Mouse (Mus musculus) granulocyte monocyte progenitor cell, adult 5-6 weeks (primary cell): ENCODE results near the gene Lag3. TPM values are rescaled to one million over a fixed set of nuclear protein-coding genes. Genes with fewer than 3 reads are reported as not detected.

ENCODE experiments used
- ATAC-seq: replicated peaks from 2 replicates; pipeline ENCODE4 v1.8.0; 2016; ENCODE audit warnings: mild to moderate bottlenecking, moderate TSS enrichment, inconsistent platforms; ENCODE audit not compliant: poor library complexity, severe bottlenecking
- total RNA-seq, 2 experiments: library from RNA; stranded (forward) in 1 of 2; stranded (reverse) in 1 of 2; fragments of 200-712, 200-1000 nt in 1 of 2; fragments of >200 nt in 1 of 2; fragmentation: Nextera tagmentation in 1 of 2; gene quantifications; 2 replicates each; pipeline ENCODE4 v1.2.3; 2014 to 2017

The Lag3 gene
- total RNA-seq, 2 experiments from 2014 or later, result 1.4 to 3.8 TPM

DNA sequence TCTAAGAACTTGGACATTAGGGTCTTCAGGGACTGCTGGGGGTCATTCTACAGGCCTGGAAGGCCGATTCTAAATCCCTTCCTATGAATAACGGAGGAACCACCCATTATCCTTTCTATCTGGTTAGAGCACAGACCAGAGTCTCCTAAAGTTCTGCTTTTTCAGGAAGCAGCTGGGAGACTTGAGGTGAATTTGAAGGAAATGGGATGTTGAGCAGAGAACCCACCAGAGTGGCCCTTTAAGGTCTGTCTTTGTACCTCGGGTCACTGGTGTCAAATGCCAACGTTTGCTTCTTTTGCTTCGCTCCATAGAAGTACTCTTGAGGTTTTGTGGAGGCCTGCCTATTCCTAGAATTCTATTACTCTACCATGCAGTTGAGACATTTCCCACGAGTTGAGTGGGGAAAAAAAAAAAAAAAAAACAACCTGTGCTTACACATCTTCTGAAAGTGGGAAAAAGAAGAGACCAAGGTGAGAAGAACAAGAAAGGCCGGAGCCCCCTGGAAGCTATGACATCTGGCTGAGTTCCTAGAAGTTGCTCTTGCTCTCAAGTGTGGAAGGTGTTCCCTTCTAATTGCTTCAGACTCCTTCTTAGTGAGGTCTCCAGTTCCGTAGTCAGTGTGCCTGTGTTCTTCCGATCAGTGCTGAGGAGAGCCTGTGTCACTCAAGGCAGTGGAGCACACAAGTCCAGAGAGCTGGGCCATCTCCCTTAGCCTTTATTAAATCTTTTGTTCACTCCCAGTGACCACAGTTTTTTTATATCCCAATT lies 9.0 kb upstream of the Lag3 start:
- no peak for ATAC-seq

DNA sequence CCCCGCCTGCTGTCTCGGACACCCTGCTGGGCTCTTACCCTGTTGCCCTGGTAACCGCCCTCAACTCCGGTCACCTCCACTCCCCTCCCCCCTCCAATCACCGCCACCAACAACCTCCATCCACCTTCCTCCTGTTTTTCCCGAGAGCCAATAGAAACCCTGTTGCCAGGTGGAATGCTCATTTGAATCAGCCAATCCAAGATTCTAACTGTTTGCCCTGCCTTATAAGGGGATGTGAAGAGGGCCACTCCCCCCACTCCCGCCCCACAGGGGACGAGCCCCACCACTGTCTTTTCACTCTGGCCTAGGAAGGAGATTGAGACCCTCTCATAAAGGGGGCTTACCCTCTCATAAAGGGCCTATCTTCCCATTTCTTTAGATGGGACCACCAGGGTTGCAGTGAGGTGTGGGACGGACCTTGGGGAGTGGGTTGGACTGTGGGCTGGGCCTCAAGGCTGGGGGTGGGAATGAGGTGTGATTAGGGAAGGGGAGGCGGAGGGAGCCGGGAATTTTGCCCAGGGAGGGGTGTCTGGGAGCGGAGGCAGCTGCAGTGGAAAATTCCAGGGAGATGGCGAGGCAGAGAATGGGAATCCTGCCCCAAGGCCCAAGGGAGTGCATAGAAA lies 8.3 kb upstream of the Lag3 start, which contains the start of gene Ptms:
TSS of gene Ptms (minus strand) at position 409 of the 623 bp plus-strand sequence.
- ATAC-seq, result peak; percentile 28

DNA sequence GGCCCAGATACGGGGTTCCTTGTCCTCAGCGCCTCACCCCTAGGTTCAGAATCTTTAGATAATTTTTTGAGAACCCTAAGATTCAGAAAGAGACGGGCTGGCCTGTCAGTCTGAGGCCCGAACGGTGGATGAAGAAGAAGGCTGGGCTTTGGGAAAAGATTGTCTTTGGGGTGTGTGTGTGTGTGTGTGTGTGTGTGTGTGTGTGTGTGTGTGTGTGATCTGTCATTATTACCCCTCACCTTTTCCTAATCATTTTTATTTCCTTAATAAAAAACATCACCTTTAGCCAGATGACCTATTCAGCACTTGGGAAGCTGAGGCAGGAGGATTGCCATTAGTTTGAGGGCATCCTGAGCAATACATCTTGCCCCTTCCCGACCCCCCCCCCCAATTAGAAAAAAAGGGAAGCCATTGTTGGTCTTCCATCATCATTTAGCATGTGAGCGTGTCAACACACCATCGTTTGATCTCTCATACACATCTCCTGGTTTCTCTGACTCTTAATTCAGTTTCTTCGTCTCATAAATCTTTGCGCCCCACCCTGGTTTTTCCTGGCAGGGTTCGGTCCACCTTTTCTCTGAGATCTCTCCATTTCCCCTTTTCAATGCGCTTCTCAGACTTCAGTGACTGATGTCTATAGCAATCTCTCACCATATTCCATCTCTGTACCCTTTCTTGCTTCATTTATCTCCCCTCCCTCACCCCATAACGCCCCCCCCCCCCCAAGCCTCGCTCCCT lies 7.6 kb upstream of the Lag3 start:
- no peak for ATAC-seq

DNA sequence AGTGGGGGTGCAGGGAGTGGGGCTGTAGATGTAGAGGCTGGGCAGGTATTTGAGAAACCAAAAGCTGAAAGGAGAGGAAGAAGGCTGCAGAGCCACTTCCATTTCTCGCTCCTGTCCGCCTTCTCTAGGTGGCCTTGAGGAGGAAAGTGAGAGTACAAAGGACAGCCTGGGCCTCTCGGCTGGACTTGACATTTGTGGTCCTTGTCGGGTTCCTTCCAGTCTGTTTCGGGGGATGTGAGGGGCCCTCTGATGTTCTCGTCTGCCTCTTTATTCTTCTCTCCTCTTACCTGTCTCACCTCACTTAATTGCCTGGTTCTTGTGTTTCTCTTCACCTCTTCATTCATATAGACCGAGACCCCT lies 6.8 kb upstream of the Lag3 start:
- ATAC-seq, result no peak

DNA sequence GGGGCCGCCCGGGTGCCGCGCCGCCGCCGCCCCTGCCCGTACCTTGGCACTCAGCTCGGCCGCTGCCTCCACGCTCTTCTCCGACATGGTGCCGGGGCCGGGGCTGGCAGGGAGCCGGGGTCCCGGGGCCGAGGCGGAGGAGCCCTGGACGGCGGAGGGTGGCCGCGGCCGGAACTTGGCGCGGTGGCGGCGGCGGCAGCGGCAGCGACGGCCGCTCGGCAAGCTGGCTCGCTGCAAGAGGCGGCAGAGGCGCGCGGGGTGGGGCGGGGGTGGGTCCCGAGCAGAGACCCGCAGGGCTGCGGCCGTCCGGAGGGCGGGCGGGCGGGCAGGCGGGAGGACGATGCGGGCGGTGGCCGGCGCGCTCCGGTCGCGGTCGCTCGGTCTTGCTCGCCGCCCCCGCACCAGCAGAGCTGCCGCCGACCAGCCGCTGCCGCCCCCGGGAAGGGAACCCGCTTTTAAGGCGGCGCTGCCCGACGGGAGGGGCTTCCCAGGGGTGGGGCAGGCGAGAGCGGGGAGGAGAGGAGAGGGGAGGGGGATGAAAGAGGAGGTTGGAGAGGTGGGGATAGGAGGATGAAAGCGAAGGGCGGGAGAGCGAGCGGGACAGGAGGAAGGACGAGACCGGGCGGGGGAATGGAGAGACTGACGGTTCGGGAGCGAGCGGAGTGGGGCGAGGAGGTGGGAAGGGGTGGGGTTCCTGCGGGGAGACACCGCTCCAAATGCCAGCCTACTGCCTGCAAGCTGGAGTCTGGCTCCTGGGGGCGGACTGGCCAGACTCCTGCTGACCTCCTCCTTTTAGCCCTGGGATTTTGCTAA lies 6.2 kb upstream of the Lag3 start:
- peak; percentile 13; the same call in 1 of the 2 replicates for ATAC-seq

DNA sequence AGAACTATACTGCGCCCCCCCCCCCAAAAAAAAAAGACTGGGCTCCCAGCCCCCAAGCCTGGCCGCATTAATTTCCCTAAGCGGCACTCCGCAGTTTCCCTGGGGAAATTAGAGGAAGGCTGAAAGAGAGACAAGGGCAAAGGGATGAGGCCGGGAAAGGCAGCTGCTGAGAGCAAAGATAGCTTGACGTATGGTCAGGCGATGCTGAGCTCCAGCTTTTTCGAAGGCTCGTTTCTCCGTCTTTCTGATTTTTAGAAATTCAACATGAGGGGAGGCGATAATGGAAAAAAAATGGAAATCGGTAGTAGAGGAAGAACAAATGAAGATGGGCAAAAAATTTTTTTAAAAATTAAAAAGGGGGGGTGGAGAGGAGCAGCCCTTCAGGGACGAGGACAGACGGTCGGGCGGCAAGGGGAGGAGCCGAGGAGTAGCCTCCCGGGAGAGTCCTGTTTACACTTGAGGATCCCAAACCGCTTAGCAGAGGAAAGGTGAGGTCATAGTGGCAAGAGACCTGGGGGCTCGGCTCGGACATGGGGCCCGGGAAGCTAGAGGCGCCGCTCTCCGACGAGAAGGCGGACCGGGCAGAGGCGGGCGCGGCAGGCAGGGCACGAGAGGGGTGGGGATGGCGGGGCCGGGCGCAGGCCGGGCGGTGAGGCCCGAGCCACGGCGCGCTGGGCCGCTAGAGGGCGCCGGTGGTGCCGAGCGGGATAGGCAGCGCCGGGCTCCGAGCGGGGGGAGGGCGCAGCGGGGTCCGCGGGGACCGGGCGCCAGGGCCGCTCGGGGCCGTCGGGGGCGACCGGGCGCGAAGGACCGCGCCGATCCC lies 5.4 kb upstream of the Lag3 start:
- ATAC-seq, result peak; percentile 68

DNA sequence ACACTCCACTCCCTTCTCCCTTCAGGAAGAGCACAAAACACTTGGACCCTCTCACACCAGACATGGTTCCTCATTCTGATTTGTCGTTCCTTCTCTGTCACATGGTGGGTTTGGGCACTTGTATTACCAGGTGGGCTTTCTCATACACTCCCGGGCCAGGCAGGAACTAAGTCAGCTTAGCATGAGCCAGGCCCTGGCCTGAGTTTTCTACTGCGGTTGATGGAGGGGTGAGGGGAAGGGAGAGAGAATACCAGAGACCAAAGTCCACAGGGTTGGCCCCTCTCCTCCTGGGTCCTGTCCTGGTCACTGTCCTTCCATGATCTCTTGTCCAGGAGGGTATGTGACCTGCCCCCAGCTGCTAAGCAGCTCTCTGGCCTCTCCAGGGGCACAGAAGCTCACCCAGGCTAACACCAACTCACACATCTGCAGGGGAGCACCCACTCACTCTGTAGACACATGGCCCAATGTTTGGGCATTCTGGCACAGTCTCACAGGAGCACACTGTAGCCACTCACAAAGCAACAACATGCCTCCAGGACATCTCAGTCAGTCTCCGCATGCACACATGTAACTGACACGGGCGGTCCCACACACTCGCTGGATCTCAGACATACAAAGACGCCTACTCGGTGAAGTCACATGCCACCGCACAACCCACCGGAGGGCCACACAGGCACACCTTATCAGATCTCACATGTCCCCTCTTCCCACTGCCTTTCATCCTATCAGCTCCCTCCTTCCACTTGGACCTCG lies 4.6 kb upstream of the Lag3 start:
- ATAC-seq, result 0 out of 2 replicates have a peak, but pooled peaks have one; percentile 12

DNA sequence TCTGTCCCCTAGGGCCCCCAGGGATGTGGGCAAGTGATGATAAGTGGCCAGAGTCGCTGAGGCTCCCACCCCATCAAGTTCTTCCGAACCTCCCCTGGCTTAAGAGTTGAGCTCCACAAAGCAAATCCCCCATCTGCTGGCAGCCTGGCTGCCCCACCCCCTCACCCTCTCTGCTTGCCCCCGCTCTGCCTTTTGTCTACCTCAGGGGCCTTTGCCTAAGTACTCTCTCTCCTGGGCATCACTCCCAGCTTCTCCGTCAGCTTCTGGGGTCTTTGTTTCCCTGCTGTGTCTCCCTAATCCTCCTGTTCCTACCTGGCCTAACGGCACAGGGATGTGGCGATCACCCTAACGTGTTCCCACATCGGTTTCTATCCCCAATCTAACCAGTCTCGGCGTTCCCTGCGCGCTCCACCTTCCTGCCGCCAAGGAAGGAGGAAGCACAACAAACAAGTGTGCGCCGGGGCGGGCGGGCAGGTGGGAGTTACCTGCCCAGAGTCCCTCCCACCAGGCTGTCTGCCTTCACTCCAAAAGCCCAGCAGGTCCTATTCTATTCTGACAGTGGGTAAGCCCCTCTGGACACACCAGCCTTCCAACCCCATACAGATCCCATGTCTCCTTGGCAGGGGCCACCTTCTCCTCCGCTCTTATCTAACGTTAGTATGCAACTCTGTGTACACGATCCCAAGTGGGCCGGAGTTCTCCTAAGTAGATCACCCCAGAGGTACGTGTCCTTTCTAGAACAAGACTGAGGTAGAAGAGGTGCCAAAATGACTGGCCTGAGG lies 3.8 kb upstream of the Lag3 start:
- ATAC-seq, result no peak

DNA sequence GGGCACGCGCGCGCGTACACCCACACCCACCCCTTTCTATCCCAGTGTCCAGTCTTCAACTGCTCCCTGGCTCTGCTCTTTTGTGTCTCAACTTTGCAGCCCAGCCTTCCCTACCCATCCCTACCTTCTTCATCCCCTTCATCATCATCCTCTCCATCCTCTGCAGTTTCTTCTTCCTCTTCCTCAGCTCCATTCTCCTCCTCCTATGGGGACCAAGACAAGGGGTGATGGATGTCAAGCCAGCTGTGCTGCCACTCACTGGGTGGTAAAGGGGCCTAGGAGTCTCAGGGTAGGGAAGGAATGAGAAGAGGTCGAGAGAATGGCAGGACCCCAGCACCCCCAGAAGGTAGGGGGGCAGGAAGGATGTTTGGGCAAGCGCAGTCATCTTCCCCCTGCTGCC lies 3.0 kb upstream of the Lag3 start:
- no peak for ATAC-seq

DNA sequence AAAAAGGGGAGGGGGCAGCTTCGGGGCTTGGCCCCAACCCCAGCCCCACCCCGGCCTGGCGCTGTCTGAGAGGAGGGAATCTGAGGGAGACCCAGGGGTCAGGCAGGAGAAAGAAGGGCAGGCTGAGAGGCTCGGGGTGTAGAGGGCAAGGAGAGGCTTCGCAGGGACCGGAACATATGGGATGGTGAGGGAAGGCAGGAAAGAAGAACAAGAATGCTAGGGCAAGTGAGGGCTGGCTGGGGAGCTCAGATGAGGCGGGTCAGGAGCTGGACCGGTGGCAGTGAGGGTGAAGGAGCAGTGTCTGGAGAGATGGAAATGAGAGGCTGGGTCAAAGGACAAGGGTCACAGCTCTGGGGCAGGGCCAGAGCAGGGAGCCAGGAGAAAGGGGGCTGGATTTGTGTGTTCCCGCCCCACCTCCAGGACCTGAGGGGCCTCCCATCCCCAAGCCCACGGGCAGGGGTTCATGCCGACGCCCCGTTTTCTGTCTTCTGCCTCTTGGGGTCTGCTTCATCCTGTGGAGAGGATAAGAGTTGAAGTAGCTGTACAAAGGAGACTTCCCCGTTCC lies 2.3 kb upstream of the Lag3 start:
- no peak for ATAC-seq

DNA sequence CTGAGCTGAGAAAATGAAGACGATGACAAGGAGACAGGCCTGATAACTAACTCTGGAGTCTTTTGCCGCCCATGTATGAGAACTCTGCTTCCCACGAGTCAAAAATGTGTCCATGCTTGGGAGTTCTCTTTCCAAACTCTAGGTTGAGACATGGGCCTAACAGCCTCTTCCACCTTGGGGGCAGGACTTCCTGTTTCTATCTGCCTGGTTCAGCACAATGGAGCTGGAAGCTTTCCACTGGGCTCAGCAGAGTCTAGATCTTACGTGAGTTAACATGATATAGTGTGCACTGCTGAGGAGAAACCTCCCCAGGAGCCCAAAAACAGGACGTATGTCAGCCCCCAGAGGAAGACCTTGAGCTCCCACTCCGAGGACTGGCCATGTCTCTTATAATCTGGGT lies 1.7 kb upstream of the Lag3 start:
- ATAC-seq, result peak; percentile 38

DNA sequence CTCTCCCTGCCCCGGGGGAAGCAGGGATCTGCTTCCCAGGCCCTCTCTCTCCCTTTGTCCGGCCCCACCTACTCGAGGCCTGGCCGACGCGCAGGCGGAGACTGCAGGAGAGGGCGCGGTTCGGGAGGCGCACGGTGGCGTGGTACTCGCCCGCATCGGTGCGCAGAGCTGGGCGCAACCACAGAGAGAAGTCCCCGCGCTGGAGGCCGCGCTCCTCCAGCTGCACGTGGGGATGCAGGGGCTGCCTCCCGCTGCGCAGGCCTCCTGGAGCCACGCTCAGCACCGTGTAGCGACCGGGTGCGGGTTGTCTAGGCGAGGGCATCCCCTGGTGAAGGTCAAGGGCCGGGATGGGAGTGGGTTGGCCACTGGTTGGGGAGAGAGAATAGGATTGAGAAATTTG lies 1.5 kb downstream of the Lag3 start:
- peak; percentile 23; the same call in 1 of the 2 replicates for ATAC-seq

DNA sequence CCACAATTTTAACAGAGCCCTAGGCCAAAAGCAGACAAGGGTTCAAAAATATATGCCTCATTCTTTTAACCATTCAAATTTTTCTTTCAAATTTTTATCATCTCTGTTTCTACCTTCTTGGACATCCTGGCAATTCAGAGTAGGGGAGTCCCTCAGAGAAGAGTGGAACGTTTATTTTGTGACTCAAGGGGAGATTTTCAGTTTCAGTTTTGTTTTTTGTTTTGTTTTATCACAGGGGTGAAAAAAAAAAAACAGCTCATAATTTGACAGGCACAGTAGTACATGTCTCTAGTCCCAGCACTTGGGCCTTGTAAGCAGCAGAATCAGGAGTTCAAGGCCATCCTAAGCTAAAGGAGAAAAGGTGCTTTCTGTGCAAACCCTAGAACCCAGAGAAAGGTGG lies 3.7 kb downstream of the Lag3 start:
- no peak for ATAC-seq

DNA sequence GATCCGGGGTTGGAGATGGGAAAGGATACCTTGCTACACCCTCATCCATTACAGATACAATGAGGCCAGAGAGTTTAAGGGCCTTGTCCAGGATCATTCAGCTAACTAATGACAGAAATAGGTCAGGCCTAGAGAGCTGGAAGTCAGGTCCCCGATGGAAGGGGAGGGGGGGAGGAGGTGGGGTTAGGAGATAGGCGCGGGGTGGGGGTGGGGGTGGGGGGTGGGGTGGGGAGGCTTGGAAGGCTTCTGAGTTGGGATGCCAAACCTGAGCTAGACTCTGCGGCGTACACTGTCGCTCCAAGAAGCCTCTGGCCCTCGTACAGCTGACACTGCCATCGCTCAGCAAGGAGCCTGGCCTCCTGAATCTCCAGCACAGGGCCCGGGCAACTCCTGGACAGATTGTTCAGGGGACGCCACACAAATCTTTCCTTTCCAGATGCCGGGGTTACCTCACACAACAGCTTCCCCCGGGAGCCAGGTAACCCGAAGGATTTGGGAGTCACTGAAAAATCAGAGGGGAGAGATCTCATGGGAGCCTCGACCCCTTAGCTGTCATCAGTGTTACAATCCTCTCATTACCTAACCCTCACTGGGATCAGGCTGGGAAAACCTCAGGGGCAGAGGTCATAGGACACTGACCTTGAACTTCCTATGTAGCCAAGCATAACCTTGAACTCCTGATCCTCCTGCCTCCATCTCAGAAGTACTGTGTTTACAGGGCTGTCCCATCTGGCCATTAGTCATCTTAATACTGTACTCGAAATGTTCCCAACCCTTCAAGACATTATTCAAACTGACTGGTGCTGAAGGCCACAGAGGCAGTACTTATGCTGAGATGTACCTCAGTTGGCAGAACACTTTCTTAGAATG lies 6.3 kb downstream of the Lag3 start:
- ATAC-seq, result no peak

DNA sequence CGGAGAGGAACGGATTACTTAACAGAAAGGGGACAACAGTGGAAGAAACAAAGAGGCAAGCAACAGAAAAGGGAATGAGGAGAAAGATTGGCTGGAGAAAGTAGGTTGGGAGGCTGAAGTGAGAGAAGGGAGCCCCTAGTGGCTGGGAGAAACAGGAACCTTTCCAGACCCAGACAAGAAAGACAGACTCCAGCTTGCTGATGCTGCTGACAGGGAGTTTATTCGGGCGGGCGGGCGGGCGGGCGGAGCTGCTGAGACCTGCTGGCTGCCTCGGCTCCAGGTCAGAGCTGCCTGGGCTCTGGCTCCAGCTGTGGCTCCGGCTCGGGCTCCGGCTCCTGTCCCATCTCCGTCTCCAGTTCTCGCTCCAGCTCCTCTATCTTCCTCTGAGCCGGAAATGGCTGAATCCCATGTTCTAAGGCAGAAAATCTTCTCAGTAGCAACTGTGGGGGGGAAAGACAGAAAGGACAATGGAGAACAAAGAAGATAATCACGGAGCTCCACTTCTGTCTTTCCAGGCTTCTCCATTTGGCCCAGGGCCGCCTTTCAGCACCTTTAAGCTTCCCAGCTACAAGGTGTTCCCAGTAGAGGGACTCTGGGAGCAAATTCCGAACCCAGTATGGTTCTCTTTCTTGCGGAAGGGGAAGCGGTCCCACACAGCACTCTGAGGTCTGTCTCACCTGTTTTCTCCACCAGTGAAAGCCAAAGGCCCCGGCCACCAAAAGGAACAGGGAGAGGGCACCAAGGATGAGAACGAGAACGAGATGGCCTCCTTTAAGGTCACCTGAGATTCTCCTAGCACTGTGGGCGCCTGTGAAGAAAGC lies 7.1 kb downstream of the Lag3 start:
- peak; percentile 61 for ATAC-seq

DNA sequence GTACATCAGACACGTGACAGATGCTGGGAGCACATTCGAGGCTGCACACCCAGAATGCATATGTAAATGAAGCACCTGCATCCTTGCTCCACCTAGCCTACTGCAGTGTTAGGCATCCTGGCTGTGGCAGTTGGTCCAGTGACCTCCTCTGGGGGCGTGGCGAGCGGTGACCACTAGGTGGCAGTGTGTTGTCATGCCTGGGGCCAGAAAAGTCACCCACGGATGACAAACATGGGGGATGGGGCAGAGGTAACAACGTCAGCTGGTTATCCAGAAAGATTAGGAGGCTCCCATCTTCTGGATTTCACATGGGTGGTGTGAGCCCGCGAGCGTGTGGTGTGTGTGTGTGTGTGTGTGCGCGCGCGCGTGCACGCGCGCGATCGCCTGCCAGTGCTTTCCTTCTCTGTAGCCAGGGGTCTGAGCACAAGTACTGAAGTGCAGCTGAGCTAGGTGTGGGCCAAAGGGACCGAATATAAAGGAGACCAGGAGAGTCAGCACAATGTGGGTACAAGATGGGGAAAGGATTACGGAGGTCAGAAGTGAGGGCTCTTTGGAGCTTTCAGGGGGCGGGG lies 7.8 kb downstream of the Lag3 start:
- ATAC-seq, result peak; percentile 78
